Mouse (Mus musculus): ENCODE results near the gene Pop5. TPM values are rescaled to one million over a fixed set of nuclear protein-coding genes. Genes with fewer than 3 reads are reported as not detected.

Pop5 gene
- polyA plus RNA-seq, 2 experiments, result 51.6 to 90.3 TPM

GRCm38 (mm10) chr5:115294173-115294572 lies 58.5 kb downstream of the Pop5 start:
- Histone ChIP-seq H3K4me1 (ENCODE audit: control insufficient read depth, insufficient read depth, low read length) (peaks cover 6% of the 10 kb centered on the region; the same call in 1 of the 2 replicates), H3K36me3 (ENCODE audit: control insufficient read depth, insufficient read depth, low read length) (peaks cover 68% of the 10 kb centered on the region), H3K4me3 (replicated peaks; ENCODE audit: low read length) (no peak overlapping the region), H3K9ac (ENCODE audit: low read depth, low read length, severe bottlenecking) (no peak overlapping the region), H3K27ac (replicated peaks; ENCODE audit: low read depth, low read length) (no peak overlapping the region), H3K4me2 (replicated peaks; ENCODE audit: low read depth, low read length, severe bottlenecking) (no peak overlapping the region), H3K9me3 (ENCODE audit: control insufficient read depth, low read length) (no peaks in the 10 kb centered on the region), H3K27me3 (ENCODE audit: control insufficient read depth, insufficient read depth, low read length) (no peaks in the 10 kb centered on the region)
- no peak for TF ChIP-seq POLR2A (IDR thresholded peaks at IDR 0.05; ENCODE audit: borderline replicate concordance, extremely low read depth, insufficient read depth, insufficient read length)
- WGBS, result 88% methylated on average over 8 of the region's 8 CpGs
- DNase-seq (ENCODE audit: low spot score) (no peak), ATAC-seq (ENCODE audit: low FRiP score, low read depth) (no peak)

Other genes starting within 250 kb of the Pop5 start
- 100 and 143 TPM in 2 replicates for gene Sppl3, start 224.7 kb upstream of the Pop5 start, polyA plus RNA-seq (2012; rRNA removed)
- gene Sppl3, start 224.7 kb upstream of the Pop5 start, polyA plus RNA-seq (2014; fragmentation: Nextera tagmentation; extraction: Ambion mirVana), result 42.7 and 74.3 TPM in 2 replicates
- gene Gm10401, start 137.5 kb upstream of the Pop5 start, polyA plus RNA-seq (2012; rRNA removed), result not detected in 2 replicates
- 58.2 and 63.5 TPM in 2 replicates for gene Gm10401, start 137.5 kb upstream of the Pop5 start, polyA plus RNA-seq (2014; fragmentation: Nextera tagmentation; extraction: Ambion mirVana)
- 50.5 and 59.8 TPM in 2 replicates for gene Acads, start 116.5 kb upstream of the Pop5 start, polyA plus RNA-seq (2012; rRNA removed)
- 27.6 and 30.9 TPM in 2 replicates for gene Acads, start 116.5 kb upstream of the Pop5 start, polyA plus RNA-seq (2014; fragmentation: Nextera tagmentation; extraction: Ambion mirVana)
- gene Unc119b, start 100.9 kb upstream of the Pop5 start, polyA plus RNA-seq (2012; rRNA removed), result 44.3 and 53.9 TPM in 2 replicates
- 38.4 and 41.1 TPM in 2 replicates for gene Unc119b, start 100.9 kb upstream of the Pop5 start, polyA plus RNA-seq (2014; fragmentation: Nextera tagmentation; extraction: Ambion mirVana)
- 182 and 215 TPM in 2 replicates for gene Mlec, start 77.7 kb upstream of the Pop5 start, polyA plus RNA-seq (2012; rRNA removed)
- gene Mlec, start 77.7 kb upstream of the Pop5 start, polyA plus RNA-seq (2014; fragmentation: Nextera tagmentation; extraction: Ambion mirVana), result 73.7 and 77.8 TPM in 2 replicates
- 3.1 and 4.7 TPM in 2 replicates for gene Cabp1, start 41.5 kb upstream of the Pop5 start, polyA plus RNA-seq (2012; rRNA removed)
- gene Cabp1, start 41.5 kb upstream of the Pop5 start, polyA plus RNA-seq (2014; fragmentation: Nextera tagmentation; extraction: Ambion mirVana), result 1.2 and 1.5 TPM in 2 replicates
- 163 and 180 TPM in 2 replicates for gene Rnf10, start 37.1 kb downstream of the Pop5 start, polyA plus RNA-seq (2012; rRNA removed)
- 86.7 and 95.6 TPM in 2 replicates for gene Rnf10, start 37.1 kb downstream of the Pop5 start, polyA plus RNA-seq (2014; fragmentation: Nextera tagmentation; extraction: Ambion mirVana)
- 11.5 and 13.7 TPM in 2 replicates for gene Coq5, start 43.8 kb downstream of the Pop5 start, polyA plus RNA-seq (2012; rRNA removed)
- gene Coq5, start 43.8 kb downstream of the Pop5 start, polyA plus RNA-seq (2014; fragmentation: Nextera tagmentation; extraction: Ambion mirVana), result 38.5 and 39.9 TPM in 2 replicates
- 503 and 1,052 TPM in 2 replicates for gene Dynll1, start 65.2 kb downstream of the Pop5 start, polyA plus RNA-seq (2012; rRNA removed)
- gene Dynll1, start 65.2 kb downstream of the Pop5 start, polyA plus RNA-seq (2014; fragmentation: Nextera tagmentation; extraction: Ambion mirVana), result 1,814 and 1,833 TPM in 2 replicates
- gene Srsf9, start 91.3 kb downstream of the Pop5 start, polyA plus RNA-seq (2012; rRNA removed), result 132 and 137 TPM in 2 replicates
- 252 and 271 TPM in 2 replicates for gene Srsf9, start 91.3 kb downstream of the Pop5 start, polyA plus RNA-seq (2014; fragmentation: Nextera tagmentation; extraction: Ambion mirVana)
- 23.7 TPM in 2 replicates for gene Gatc, start 105.3 kb downstream of the Pop5 start, polyA plus RNA-seq (2012; rRNA removed)
- 29.6 and 33.3 TPM in 2 replicates for gene Gatc, start 105.3 kb downstream of the Pop5 start, polyA plus RNA-seq (2014; fragmentation: Nextera tagmentation; extraction: Ambion mirVana)
- 27.6 and 28.7 TPM in 2 replicates for gene Triap1, start 105.4 kb downstream of the Pop5 start, polyA plus RNA-seq (2012; rRNA removed)
- 61.7 and 62.2 TPM in 2 replicates for gene Triap1, start 105.4 kb downstream of the Pop5 start, polyA plus RNA-seq (2014; fragmentation: Nextera tagmentation; extraction: Ambion mirVana)
- 902 and 1,086 TPM in 2 replicates for gene Cox6a1, start 113.1 kb downstream of the Pop5 start, polyA plus RNA-seq (2012; rRNA removed)
- gene Cox6a1, start 113.1 kb downstream of the Pop5 start, polyA plus RNA-seq (2014; fragmentation: Nextera tagmentation; extraction: Ambion mirVana), result 766 and 836 TPM in 2 replicates
- gene Msi1, start 193.8 kb downstream of the Pop5 start, polyA plus RNA-seq (2012; rRNA removed), result 40.6 and 51.6 TPM in 2 replicates
- 15.5 and 18.0 TPM in 2 replicates for gene Msi1, start 193.8 kb downstream of the Pop5 start, polyA plus RNA-seq (2014; fragmentation: Nextera tagmentation; extraction: Ambion mirVana)
- not detected in 2 replicates for gene Pla2g1b, start 230.4 kb downstream of the Pop5 start, polyA plus RNA-seq (2012; rRNA removed)
- not detected in 2 replicates for gene Pla2g1b, start 230.4 kb downstream of the Pop5 start, polyA plus RNA-seq (2014; fragmentation: Nextera tagmentation; extraction: Ambion mirVana)
- 69.2 and 82.4 TPM in 2 replicates for gene Sirt4, start 248.9 kb downstream of the Pop5 start, polyA plus RNA-seq (2012; rRNA removed)
- gene Sirt4, start 248.9 kb downstream of the Pop5 start, polyA plus RNA-seq (2014; fragmentation: Nextera tagmentation; extraction: Ambion mirVana), result 20.4 and 24.1 TPM in 2 replicates

All from limb, embryonic 14.5 days (tissue).